Mouse (Mus musculus): ENCODE results near the gene Smyd4. TPM values are rescaled to one million over a fixed set of nuclear protein-coding genes. Genes with fewer than 3 reads are reported as not detected.

Gene Smyd4
- polyA plus RNA-seq, 1 experiment from 2014 or later, result 12.0 TPM

GRCm38 (mm10) chr11:75415994-75416393, 67.8 kb downstream of the Smyd4 start:
- no peak overlapping the region for H3K4me3 ChIP-seq (replicated peaks; ENCODE audit: low read depth, low read length)
- WGBS, result 86% methylated on average over 13 of the region's 13 CpGs
- H3K4me2 ChIP-seq (ENCODE audit: low read length), result no peak overlapping the region
- no peak overlapping the region for H3K27ac ChIP-seq (replicated peaks; ENCODE audit: low read depth, low read length)
- H3K36me3 ChIP-seq (ENCODE audit: control insufficient read depth, insufficient read depth, low read length), result no peaks in the 10 kb centered on the region
- no peak for ATAC-seq (ENCODE audit: low FRiP score, low TSS enrichment)
- H3K9me3 ChIP-seq (ENCODE audit: control insufficient read depth, low read length), result no peaks in the 10 kb centered on the region
- H3K27me3 ChIP-seq (ENCODE audit: control insufficient read depth, insufficient read depth, low read length), result no peaks in the 10 kb centered on the region
- no peak for DNase-seq
- H3K9ac ChIP-seq (replicated peaks; ENCODE audit: low read length), result no peak overlapping the region
- H3K4me1 ChIP-seq (ENCODE audit: control insufficient read depth, insufficient read depth, low read length), result no peaks in the 10 kb centered on the region

- Histone ChIP-seq H3K4me1 (ENCODE audit: control insufficient read depth, insufficient read depth, low read length) (no peaks in the 10 kb centered on the region), H3K36me3 (ENCODE audit: control insufficient read depth, insufficient read depth, low read length) (no peaks in the 10 kb centered on the region), H3K27me3 (ENCODE audit: control insufficient read depth, insufficient read depth, low read length) (no peaks in the 10 kb centered on the region), H3K27ac (replicated peaks; ENCODE audit: low read depth, low read length) (no peak overlapping the region), H3K4me2 (ENCODE audit: low read length) (no peak overlapping the region), H3K9ac (replicated peaks; ENCODE audit: low read length) (no peak overlapping the region), H3K9me3 (ENCODE audit: control insufficient read depth, low read length) (no peaks in the 10 kb centered on the region), H3K4me3 (replicated peaks; ENCODE audit: low read depth, low read length) (no peak overlapping the region)
- 83% methylated on average over 7 of the region's 7 CpGs for WGBS
- DNase-seq (no peak), ATAC-seq (ENCODE audit: low FRiP score, low TSS enrichment) (no peak)
These were observed 71.8 kb downstream of the Smyd4 start for GRCm38 (mm10) chr11:75420037-75420436.

GRCm38 (mm10) chr11:75420810-75421374, 72.7 kb downstream of the Smyd4 start:
- Histone ChIP-seq H3K27ac (replicated peaks; ENCODE audit: low read depth, low read length) (no peak overlapping the region), H3K9ac (replicated peaks; ENCODE audit: low read length) (no peak overlapping the region), H3K4me2 (ENCODE audit: low read length) (no peak overlapping the region), H3K36me3 (ENCODE audit: control insufficient read depth, insufficient read depth, low read length) (no peaks in the 10 kb centered on the region), H3K4me3 (replicated peaks; ENCODE audit: low read depth, low read length) (no peak overlapping the region), H3K27me3 (ENCODE audit: control insufficient read depth, insufficient read depth, low read length) (no peaks in the 10 kb centered on the region), H3K4me1 (ENCODE audit: control insufficient read depth, insufficient read depth, low read length) (no peaks in the 10 kb centered on the region), H3K9me3 (ENCODE audit: control insufficient read depth, low read length) (no peaks in the 10 kb centered on the region)
- WGBS, result 71% methylated on average over 5 of the region's 5 CpGs
- ATAC-seq (ENCODE audit: low FRiP score, low TSS enrichment) (no peak), DNase-seq (no peak)

GRCm38 (mm10) chr11:75421375-75422012, 73.3 kb downstream of the Smyd4 start:
- Histone ChIP-seq H3K27me3 (ENCODE audit: control insufficient read depth, insufficient read depth, low read length) (no peaks in the 10 kb centered on the region), H3K4me2 (ENCODE audit: low read length) (no peak overlapping the region), H3K27ac (replicated peaks; ENCODE audit: low read depth, low read length) (no peak overlapping the region), H3K9ac (replicated peaks; ENCODE audit: low read length) (no peak overlapping the region), H3K36me3 (ENCODE audit: control insufficient read depth, insufficient read depth, low read length) (no peaks in the 10 kb centered on the region), H3K9me3 (ENCODE audit: control insufficient read depth, low read length) (no peaks in the 10 kb centered on the region), H3K4me1 (ENCODE audit: control insufficient read depth, insufficient read depth, low read length) (no peaks in the 10 kb centered on the region), H3K4me3 (replicated peaks; ENCODE audit: low read depth, low read length) (no peak overlapping the region)
- ATAC-seq (ENCODE audit: low FRiP score, low TSS enrichment), result no peak
- no peak for DNase-seq
- 56% methylated on average over 6 of the region's 6 CpGs for WGBS

- no peak for ATAC-seq (ENCODE audit: low FRiP score, low TSS enrichment)
- H3K9me3 ChIP-seq (ENCODE audit: control insufficient read depth, low read length), result no peaks in the 10 kb centered on the region
- no peak within 1 kb of the TSS for H3K9ac ChIP-seq (replicated peaks; ENCODE audit: low read length)
- H3K27ac ChIP-seq (replicated peaks; ENCODE audit: low read depth, low read length), result no peak within 1 kb of the TSS
- no peaks in the 10 kb centered on the region for H3K4me1 ChIP-seq (ENCODE audit: control insufficient read depth, insufficient read depth, low read length)
- DNase-seq, result no peak
- no peaks in the 10 kb centered on the region for H3K36me3 ChIP-seq (ENCODE audit: control insufficient read depth, insufficient read depth, low read length)
- no peaks in the 10 kb centered on the region for H3K27me3 ChIP-seq (ENCODE audit: control insufficient read depth, insufficient read depth, low read length)
- no peak within 1 kb of the TSS for H3K4me3 ChIP-seq (replicated peaks; ENCODE audit: low read depth, low read length)
- WGBS, result 62% methylated on average over 10 of the region's 10 CpGs
- H3K4me2 ChIP-seq (ENCODE audit: low read length), result no peak within 1 kb of the TSS
These were observed 74.0 kb downstream of the Smyd4 start, which contains the start of gene Serpinf1 for GRCm38 (mm10) chr11:75422013-75422792. Serpinf1 (minus strand) TSS chr11:75422701.

- Histone ChIP-seq H3K27me3 (ENCODE audit: control insufficient read depth, insufficient read depth, low read length) (no peaks in the 10 kb centered on the region), H3K4me2 (ENCODE audit: low read length) (no peak overlapping the region), H3K9ac (replicated peaks; ENCODE audit: low read length) (no peak overlapping the region), H3K36me3 (ENCODE audit: control insufficient read depth, insufficient read depth, low read length) (no peaks in the 10 kb centered on the region), H3K4me1 (ENCODE audit: control insufficient read depth, insufficient read depth, low read length) (no peaks in the 10 kb centered on the region), H3K9me3 (ENCODE audit: control insufficient read depth, low read length) (no peaks in the 10 kb centered on the region), H3K4me3 (replicated peaks; ENCODE audit: low read depth, low read length) (no peak overlapping the region), H3K27ac (replicated peaks; ENCODE audit: low read depth, low read length) (no peak overlapping the region)
- no peak for ATAC-seq (ENCODE audit: low FRiP score, low TSS enrichment)
- WGBS, result 94% methylated on average over 3 of the region's 3 CpGs
- no peak for DNase-seq
These were observed 74.9 kb downstream of the Smyd4 start for GRCm38 (mm10) chr11:75423091-75423490.

GRCm38 (mm10) chr11:75424033-75424432, 75.8 kb downstream of the Smyd4 start:
- 94% methylated on average over 9 of the region's 9 CpGs for WGBS

GRCm38 (mm10) chr11:75424459-75424858, 76.2 kb downstream of the Smyd4 start:
- H3K4me3 ChIP-seq (replicated peaks; ENCODE audit: low read depth, low read length), result no peak overlapping the region
- no peak overlapping the region for H3K9ac ChIP-seq (replicated peaks; ENCODE audit: low read length)
- no peak overlapping the region for H3K4me2 ChIP-seq (ENCODE audit: low read length)
- H3K27ac ChIP-seq (replicated peaks; ENCODE audit: low read depth, low read length), result no peak overlapping the region
- no peak for ATAC-seq (ENCODE audit: low FRiP score, low TSS enrichment)
- H3K27me3 ChIP-seq (ENCODE audit: control insufficient read depth, insufficient read depth, low read length), result no peaks in the 10 kb centered on the region
- no peak for DNase-seq
- no peaks in the 10 kb centered on the region for H3K4me1 ChIP-seq (ENCODE audit: control insufficient read depth, insufficient read depth, low read length)
- H3K36me3 ChIP-seq (ENCODE audit: control insufficient read depth, insufficient read depth, low read length), result no peaks in the 10 kb centered on the region
- H3K9me3 ChIP-seq (ENCODE audit: control insufficient read depth, low read length), result no peaks in the 10 kb centered on the region
- WGBS, result 93% methylated on average over 3 of the region's 3 CpGs

More at GRCm38 (mm10) chr11:75424033-75424432, 75.8 kb downstream of the Smyd4 start:
- no peak overlapping the region for H3K9ac ChIP-seq (replicated peaks; ENCODE audit: low read length)
- ATAC-seq (ENCODE audit: low FRiP score, low TSS enrichment), result no peak
- no peak overlapping the region for H3K4me2 ChIP-seq (ENCODE audit: low read length)
- H3K4me3 ChIP-seq (replicated peaks; ENCODE audit: low read depth, low read length), result no peak overlapping the region
- H3K9me3 ChIP-seq (ENCODE audit: control insufficient read depth, low read length), result no peaks in the 10 kb centered on the region
- no peak for DNase-seq
- no peaks in the 10 kb centered on the region for H3K27me3 ChIP-seq (ENCODE audit: control insufficient read depth, insufficient read depth, low read length)
- no peaks in the 10 kb centered on the region for H3K36me3 ChIP-seq (ENCODE audit: control insufficient read depth, insufficient read depth, low read length)
- H3K4me1 ChIP-seq (ENCODE audit: control insufficient read depth, insufficient read depth, low read length), result no peaks in the 10 kb centered on the region
- H3K27ac ChIP-seq (replicated peaks; ENCODE audit: low read depth, low read length), result no peak overlapping the region

Data from midbrain, embryonic 14.5 days (tissue).